Mouse (Mus musculus): Measurements from ENCODE around the gene Imp4.
A peak's percentile ranks its signal among the peaks of the same experiment; 100 is the strongest.
"Not testable (repeated sequence)": the region's sequence is repeated elsewhere in the genome, so short reads cannot be mapped to it uniquely, and the experiment has no call there.

Gene Imp4

DNA sequence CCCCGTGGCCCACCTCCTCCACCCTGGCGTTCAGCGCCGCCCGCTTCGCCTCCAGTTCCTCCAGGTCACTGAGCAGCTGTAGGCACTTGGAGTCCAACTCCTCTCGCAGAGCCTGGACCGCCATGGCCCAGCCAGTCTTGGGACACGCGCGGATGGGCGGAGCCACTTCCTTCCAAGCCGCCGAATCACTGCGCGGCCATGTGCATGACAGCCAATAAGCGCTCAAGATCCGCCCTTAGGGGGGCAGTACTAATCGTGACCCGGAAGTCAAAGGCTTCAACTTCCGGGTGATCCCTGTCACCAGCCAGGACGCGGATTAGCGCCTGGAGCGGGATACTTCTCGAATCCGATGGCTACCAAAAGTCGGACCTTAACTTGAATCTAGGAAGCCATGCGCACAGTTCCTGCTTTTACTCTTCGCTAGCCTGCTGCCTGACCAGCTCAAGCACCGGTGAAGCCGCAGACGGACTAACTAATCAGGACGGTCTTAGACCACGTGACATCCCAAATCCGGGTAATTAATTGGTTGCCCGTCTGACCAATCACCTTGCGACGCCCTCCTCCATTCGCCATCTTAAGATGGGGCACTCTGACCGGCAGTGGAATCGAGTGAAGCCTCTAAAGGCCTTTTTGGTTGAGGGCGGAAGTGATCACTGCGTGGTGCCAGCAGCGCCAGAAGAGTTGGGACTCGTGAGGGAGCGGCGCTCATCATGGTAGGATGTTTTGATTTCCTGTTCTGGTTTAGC is at the start of gene Imp4, which contains the start of gene Ccdc115:
Imp4 (plus strand) TSS at position 637 of the 746 bp plus-strand sequence.
Ccdc115 (minus strand) TSS at position 458 of the 746 bp plus-strand sequence.
- peak; percentile 96 for DNase-seq (ENCODE audit: extremely low read depth, low read depth, low spot score)

DNA sequence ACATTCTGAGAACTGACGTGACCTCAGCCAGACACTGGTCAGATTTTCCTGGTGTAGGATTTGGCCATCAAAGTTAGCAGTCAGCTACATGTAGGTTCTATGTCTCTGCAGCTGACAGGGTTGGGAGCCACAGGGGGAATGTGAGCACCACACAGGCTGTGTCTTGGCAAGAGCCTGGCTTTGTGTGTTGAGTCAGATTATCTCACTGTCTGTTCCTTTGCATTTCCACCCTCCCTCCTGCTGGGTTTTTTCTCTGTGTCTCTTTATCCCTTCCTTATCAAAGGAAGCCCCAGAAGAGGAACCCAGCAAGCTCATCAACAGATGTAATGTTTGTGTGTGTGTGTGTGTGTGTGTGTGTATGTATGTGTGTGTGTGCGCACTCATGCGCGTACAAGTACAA is 43.3 kb upstream of the Imp4 start:
- DNase-seq (ENCODE audit: extremely low read depth, low read depth, low spot score): no peak

DNA sequence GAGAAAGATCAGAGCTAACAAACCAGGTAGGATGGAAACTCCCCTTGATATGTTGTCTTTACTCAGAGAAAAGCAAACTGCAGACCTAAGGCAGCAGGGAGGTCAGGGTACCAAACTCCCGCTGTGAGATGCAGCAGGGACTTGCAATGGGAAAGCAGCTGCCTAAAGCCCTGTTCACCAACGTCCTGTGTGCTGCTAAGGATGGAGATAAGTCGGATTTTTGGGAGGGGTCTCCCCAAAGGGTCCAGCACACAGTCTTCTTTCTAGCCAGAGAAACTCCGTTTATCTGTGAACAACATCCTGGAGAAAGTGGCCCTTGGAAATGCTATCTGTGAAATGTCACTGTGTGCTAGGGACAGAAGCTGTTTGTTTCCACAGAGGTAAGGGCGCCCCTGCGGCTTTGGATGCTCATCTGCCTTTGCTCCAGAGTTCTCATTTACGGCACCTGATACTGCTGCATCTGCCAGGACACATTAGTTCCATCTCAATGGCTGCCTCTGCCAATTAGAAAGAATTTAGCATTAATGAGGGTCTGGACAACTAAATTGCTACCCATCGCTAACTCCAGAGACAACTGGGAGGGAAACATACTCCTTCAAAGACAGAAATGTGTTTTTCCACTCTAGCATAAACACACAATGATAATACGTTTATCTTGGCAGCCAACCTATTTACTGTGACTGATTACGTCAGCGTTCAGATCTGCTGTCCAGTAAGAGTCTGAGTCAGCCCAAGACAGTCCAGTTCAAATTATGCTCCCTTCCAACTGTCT is 40.3 kb upstream of the Imp4 start:
- no peak for DNase-seq (ENCODE audit: extremely low read depth, low read depth, low spot score)

DNA sequence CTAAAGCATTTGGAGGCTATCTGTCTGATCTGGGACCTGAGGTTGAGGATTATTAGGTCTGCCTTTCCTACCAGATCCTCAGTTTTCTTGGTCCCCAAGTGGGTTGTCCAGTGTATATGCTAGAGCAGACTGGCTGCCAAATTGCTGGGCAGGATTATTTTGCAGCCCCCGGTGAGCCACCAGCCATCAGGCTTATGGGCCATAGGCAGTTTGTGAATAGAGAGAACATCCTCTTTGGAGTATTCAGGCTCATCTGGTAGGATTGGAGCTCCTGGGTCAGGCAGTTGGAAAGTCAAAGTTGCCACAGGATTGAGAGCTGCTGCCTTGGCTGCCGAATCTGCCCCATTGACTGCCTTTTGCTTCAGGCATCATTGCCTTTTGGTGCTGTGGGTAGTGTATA is 11.2 kb upstream of the Imp4 start:
- DNase-seq (ENCODE audit: extremely low read depth, low read depth, low spot score): no peak

DNA sequence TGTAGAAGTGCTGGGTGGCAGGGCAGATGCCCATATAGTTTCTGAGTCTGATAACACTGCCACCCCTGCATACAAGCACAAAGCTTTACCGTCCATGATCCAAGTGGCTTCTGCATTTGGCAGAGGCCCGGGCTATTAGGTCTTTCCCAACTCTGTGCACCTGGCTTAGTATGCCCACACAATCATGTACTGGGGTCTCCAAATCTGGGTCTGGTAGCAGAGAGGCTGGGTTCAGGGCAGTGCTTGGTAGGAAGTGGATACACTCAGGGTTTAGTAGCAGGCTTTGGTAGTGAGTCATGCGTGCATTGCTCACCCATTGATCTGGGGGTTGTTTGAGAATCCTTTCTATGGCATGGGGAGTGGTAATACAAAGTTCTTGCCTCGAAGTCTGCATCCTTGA is 10.4 kb upstream of the Imp4 start:
- no peak for DNase-seq (ENCODE audit: extremely low read depth, low read depth, low spot score)

DNA sequence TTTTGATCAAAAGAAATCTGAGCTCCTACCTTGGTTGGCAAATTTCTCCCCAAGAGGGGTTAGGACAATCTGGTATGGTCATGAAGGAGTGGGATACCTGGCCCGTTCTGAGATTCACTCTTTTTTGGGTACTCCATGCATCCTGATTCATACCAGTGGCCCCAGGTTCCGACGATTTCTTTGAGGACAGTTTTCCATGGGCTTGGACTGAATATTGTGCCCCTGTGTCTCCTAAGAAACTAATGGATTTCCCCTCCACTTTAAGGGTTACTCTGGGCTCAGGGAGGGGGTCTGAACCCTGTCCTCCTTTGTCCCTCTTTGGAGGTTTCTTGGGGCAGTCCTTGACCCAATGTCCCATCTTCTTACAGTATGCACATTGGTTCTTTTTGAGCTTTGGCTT is 8.7 kb upstream of the Imp4 start:
- DNase-seq (ENCODE audit: extremely low read depth, low read depth, low spot score): no peak

DNA sequence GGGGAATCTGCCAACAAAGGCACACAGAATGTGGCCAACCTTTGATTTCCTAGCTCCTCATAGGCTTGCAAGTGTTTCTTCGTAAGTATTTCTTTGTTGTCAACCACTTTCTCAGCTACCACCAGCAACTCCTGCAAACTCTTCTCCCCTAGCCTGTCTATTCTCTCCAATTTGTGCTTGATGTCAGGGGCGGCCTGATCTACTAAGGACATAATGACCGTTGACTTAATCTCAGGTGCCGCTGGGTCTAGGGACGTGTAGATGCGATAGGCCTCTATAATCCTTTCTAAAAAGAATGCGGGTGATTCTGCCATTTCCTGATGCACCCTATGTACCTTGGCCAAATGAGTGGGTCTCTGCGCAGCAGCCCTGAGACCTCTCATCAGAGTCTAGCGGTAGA is 8.2 kb upstream of the Imp4 start:
- no peak for DNase-seq (ENCODE audit: extremely low read depth, low read depth, low spot score)

DNA sequence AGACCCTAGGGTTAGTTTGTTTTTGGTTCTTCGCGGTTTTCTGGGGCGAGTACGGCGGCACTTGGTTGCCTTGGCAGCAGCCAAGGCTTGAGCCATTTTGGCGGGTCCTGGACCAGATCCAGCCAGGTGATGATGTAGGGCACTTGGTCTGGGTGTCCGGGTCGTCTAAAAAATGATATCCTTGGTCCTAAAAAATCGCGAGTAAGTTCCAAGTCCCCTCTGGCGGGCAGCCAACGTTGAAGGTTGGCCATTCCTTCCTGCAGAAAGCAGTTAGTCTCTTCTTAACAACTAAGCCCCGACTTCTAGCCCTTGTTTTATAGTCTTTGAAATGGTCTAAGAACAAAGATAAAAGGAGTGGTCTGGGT is 7.3 kb upstream of the Imp4 start:
- DNase-seq (ENCODE audit: extremely low read depth, low read depth, low spot score): no peak

DNA sequence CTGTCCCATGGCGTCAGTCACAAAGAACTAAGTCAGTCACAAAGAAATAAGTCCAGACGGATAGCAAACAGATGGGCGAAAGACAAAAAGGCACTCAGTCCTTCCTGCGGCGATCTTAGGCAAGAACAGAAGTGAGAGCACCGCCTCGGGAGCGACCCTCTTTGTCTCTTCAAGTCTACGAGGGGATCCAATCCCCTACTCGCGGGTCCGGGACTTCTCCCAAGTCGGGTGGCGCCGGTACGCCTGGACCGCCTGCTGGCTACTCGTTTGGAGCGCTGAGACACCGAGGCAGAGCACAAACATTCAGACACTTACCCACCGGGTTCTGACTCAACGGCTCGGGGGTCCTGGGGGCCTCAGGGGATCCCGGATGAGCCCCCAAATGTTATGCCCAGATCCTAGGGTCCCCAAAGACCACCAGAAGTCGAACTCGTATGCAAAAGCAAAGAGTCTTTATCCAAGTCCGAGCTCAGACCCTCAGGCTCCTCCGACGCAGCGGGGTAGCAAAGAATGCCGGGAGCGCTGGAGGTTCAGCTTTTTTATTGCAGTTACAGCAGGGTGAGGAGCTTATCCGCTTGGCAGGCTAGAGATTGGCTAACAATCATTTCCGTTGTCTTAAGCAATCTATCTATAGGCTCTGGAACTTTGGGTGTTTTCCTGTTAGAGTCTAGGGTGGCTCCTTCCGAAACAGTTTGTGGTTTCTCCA is 6.7 kb upstream of the Imp4 start:
- no peak for DNase-seq (ENCODE audit: extremely low read depth, low read depth, low spot score)

DNA sequence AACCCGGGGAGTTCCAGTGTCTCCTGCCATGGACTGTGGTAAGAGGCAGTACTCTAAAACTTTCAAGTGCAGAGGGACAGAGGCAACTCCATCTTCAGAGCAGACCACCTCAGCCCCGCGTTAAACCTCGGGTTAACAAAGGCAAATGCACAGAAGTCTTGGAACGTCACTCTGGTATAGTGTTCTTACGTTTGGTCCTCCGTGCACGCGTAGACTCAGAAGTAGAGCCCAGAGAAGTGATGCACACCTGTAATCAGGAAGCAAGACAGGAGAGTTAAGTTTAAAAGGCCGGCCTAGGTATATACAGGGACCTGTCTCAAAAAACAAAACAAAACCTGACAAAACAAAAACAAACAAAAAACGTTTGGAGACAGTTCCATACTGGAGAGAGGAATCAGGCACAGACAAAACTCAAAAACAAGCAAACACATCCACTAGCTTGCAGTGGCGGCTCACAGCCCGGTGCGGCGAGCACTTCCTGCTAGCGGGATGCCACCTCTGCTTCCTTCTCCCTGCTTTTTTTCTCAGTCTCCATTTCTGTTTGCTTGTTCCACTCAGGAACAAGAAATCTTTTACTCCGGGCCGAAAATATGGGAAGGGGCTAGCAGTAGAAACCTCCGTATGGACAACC is 5.6 kb upstream of the Imp4 start:
- no peak for DNase-seq (ENCODE audit: extremely low read depth, low read depth, low spot score)

DNA sequence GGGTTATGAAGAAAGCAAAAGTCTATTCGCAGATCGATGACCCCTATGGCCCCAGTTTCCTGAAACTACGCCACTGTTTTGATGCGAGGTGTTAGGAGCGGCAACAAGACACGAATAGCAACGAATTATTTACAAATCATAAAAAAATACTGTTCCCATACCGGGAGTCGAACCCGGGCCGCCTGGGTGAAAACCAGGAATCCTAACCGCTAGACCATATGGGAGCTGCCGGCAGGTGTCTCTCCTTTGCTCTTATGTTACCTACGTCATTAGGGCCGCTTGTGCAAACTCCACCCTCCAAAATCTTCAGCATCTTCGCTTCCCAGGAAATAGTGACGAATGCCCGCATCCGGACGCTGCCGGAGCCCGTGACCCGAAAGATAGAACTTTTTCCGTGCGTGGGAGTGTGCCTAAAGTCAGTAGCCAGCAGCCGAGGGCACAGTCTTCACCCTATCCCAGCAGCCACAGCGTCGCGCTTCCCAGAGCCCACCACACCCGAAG is 4.9 kb upstream of the Imp4 start:
- DNase-seq (ENCODE audit: extremely low read depth, low read depth, low spot score): no peak

DNA sequence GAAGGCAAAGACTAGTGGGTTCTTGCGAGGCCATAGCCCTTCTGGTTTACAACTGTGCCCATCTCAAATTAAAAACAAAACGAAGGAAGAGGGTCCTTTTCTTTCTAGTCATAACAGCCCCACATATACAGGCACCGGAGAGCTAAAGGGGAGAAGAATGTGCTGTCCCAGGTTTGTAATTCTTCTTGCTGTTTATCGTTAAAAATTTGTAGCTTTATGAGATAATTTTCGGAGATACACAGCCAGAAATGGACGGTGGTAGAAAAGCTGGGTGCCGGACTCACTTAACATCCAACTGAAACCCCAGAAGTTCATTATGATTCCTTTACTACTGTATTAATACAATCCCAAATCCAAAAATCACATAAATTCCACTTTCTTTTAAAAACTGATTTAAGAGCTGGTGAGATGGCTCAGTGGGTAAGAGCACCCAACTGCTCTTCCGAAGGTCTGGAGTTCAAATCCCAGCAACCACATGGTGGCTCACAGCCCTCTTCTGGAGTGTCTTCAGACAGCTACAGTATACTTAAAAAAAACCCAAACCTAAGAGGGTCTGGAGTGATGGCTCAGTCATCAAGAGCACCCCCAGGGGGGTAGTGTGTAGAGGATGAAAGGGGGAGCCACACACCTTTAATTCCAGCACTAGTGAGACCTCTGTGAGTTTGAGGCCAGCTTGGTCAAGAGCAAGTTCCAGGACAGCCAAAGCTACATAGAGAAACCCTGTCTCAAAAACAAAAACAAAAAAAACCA is 4.1 kb upstream of the Imp4 start:
- no peak for DNase-seq (ENCODE audit: extremely low read depth, low read depth, low spot score)

DNA sequence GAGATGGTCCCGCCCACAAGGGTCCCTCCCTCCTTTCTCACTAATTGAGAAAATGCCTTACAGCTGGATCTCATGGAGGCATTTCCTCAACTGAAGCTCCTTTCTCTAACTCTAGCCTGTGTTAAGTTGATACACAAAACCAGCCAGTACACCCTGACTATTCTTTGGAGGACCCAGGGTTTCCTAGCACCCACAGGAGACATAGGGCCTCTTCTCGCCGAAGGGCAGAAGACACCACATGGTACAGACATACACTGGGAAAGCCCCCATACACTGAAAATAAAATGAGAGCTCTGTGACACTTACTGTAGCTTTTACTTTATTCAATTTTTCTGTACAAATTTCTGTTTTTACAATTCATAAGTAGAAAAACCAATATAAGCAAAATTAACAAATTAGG is 3.3 kb upstream of the Imp4 start:
- DNase-seq (ENCODE audit: extremely low read depth, low read depth, low spot score): no peak

DNA sequence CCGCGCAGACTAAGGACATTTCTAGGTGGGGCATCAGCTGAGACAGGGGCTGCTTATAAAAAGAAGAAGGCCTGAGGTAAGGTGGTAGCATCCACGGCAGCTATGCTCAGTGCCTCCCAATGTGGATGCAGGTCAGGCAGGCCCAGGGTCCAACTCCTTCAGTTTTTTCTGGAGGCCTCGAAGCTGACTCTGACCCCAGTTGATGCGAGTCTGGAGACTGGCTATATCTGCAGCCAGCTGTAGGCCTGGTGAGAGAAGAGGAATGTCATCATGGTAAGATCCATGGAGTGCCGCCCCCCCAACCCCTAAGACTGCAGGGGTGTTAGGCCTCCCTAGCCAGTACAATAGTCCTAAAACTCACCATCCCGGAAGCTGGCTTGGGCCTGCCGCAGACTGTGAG is 2.3 kb upstream of the Imp4 start:
- not testable (repeated sequence) for DNase-seq (ENCODE audit: extremely low read depth, low read depth, low spot score)

DNA sequence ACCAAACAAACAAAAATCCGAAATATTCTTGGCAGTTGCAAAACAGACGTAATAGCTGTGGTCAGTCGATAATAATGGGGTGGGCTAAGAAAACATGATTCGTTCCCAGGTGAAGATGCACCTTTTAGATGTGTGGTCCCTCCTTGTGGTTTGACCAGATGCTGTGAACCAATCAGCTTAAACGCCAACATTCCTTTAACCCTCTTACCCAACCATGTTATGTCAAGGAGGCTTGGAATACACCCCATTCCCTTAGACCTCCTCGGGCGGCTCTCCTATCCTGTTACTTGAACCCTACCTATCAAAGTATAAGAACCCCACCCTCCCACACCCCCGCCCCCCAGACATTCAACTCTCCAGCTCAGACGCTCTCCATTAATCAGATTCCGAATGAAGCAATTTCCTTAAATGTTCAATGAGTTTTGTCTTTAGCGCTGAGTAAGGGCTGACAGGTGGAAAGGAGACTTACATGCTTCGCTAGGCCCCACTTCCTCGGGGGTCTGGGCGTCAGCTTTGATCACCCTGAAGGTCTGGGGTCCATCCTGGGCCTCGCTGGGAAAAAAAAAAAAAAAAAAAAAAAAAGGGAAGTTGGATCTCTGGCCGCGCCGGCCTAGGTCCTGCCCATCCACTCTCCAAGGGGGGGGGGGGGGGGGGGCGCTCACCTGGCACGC is 1.1 kb upstream of the Imp4 start:
- no peak for DNase-seq (ENCODE audit: extremely low read depth, low read depth, low spot score)

DNA sequence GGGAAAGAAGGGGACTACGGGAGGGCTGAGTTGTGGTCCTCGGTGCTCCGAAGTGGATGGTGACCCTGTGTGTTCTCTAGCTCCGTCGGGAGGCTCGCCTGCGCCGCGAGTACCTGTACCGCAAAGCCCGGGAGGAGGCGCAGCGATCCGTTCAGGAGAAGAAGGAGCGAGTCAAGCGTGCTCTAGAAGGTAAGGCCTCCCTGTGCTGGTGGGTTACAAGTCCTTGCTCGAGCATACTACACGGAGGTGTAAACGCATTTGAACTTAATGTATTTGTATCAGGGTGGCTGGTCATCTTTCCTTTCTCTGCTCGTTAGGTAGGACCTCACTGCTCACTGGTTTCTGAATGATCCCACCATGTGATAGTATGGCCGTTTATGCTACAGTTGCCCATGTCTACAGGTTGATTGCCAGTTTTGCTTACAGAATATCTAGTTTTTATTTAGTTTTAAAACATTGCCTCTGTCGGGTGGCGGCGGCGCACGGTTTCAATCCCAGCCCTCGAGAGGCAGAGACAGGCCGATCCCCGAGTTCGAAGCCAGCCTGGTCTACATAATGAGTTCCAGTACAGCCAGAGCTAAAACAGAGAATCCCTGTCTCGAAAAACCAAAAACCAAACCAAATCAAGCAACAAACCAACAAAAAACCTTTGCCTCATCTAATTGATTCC is 445 bp downstream of the Imp4 start:
- no peak for DNase-seq (ENCODE audit: extremely low read depth, low read depth, low spot score)

DNA sequence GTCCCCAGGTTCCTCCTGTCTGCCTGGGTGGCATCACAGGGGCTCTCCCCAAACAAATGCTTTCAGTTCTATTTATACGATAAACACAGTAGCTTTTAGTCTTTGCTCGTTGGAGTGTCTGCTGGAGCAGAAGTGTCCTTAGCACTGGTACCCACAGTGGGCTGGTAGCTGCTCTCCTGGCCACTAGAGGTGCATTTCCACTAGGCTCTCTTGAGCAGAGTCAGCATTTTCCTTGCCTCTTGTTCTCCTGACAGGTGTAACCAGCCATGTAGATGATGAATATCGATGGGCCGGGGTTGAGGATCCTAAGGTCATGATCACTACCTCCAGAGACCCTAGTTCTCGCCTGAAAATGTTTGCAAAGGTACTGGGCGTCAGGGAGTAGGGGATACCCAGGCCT is 3.5 kb downstream of the Imp4 start:
- no peak for DNase-seq (ENCODE audit: extremely low read depth, low read depth, low spot score)

DNA sequence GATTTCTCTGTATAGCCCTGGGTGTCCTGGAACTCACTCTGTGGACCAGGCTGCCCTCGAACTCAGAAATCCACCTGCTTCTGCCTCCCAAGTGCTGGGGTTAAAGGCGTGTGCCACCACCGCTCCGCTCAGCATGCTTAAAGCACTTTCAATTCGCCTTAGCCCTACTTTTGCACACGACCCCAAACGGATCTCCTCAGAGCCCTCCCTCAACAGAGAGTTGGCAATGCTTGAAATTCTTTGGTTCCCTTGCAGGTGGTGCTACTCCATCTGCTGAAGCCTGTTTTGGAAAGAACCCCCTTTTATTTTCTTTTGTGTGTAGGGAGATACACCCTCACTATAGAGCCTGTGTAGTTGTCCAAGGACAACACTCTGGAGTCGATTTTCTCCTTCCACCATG is 18.8 kb downstream of the Imp4 start:
- DNase-seq (ENCODE audit: extremely low read depth, low read depth, low spot score): no peak

DNA sequence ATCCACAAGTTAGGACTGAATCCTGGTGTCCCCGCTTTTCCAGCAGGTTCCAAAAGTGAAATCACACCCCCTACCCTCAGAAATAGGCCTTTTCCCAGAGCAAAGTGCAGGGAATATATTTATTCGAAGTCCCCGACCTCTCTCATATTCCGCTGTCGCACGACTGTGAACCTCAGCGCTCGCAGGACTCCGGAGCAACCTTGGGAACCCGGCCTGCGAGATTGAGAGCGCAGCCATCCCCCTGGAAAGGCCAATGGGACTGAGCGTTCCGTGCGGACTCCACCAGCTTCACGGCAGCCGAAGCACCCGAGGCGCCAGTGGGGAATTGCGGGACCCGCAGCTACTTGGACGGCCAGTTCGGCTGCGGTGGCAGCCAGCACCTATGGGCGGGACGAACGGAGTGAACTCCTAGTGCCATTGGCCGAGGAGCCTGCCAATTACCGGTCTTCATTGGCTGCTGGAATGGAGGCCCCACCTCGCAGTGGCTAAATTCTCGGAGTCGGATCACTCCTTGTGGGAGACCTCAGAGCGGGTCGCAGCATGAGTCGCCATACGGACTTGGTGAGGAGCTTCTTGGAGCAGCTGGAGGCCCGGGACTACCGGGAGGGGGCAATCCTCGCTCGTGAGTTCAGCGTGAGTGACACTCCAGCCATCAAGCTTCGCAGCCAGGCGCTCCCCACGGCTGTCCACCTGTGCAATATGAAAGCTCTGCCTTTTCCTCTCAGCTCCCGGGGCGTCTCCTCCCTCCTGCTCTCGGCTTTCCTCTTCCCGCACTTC is 19.8 kb downstream of the Imp4 start, which contains the start of gene Ptpn18:
Ptpn18 (plus strand) TSS at position 479 of the 777 bp plus-strand sequence.
- DNase-seq (ENCODE audit: extremely low read depth, low read depth, low spot score): no peak

Data from fat pad, adult 2 months (tissue).